In genomic region chr5:49990737-49991323, GRCm38 (mm10) we compare ENCODE assay signal across 13 mouse cellular contexts.
DNase-seq lines count a peak whose midpoint lies in the region; ATAC-seq lines count a peak whose summit lies in the region.
"Had no signal": no experiment of that assay in that cellular context is flagged by ENCODE, and none has a peak within 500 bp of the region (broad histone marks: within the 10 kb centered on the region; RNA-seq: fewer than 3 reads in every experiment).

No protein-coding gene starts in this region.

- DNase-seq in heart, postnatal 14 days: no peak
- peak; percentile 73 for DNase-seq in embryonic facial prominence, embryonic 14.5 days (ENCODE audit: low spot score)
- DNase-seq in lung, postnatal 25 days (ENCODE audit: low spot score): peak; percentile 66
- DNase-seq in hindbrain, embryonic 11.5 days (ENCODE audit: low spot score): no peak
- no peak for DNase-seq in thymus, postnatal 0 days (ENCODE audit: low spot score)
- DNase-seq in left cerebral cortex, postnatal 10 days (ENCODE audit: extremely low spot score in 1 of 2, low spot score in 2 of 2): no peak
- DNase-seq: cerebellum, adult 9-10 months; gastrocnemius, postnatal 14 days; kidney, adult 18-20 months; thymus, postnatal 14 days had no signal

- peak; percentile 52; the same call in 1 of the 2 replicates for ATAC-seq in heart, embryonic 16.5 days (replicated peaks; ENCODE audit: extremely low read depth, insufficient read depth, low FRiP score)
- 0 out of 2 replicates have a peak, but pooled peaks have one; percentile 30 for ATAC-seq in embryonic facial prominence, embryonic 14.5 days (ENCODE audit: low read depth)
- peak; percentile 60; the same call in 1 of the 2 replicates for ATAC-seq in limb, embryonic 13.5 days (ENCODE audit: low FRiP score, low read depth)
- ATAC-seq in hindbrain, embryonic 11.5 days (ENCODE audit: low FRiP score): no peak

- 71% methylated on average over 8 of the region's 8 CpGs for WGBS in heart, embryonic 16.5 days
- 78% methylated on average over 8 of the region's 8 CpGs for WGBS in embryonic facial prominence, embryonic 14.5 days
- WGBS in limb, embryonic 13.5 days: 78% methylated on average over 8 of the region's 8 CpGs
- 91% methylated on average over 8 of the region's 8 CpGs for WGBS in hindbrain, embryonic 11.5 days

- no peak overlapping the region for H3K27ac ChIP-seq in heart, embryonic 16.5 days (ENCODE audit: low read length)
- no peak overlapping the region for H3K27ac ChIP-seq in embryonic facial prominence, embryonic 14.5 days (replicated peaks; ENCODE audit: low read depth, low read length)
- peak overlapping the region; percentile 10; the same call in 1 of the 2 replicates for H3K27ac ChIP-seq in limb, embryonic 13.5 days
- no peak overlapping the region for H3K27ac ChIP-seq in hindbrain, embryonic 11.5 days (ENCODE audit: low read depth, low read length)
- H3K27ac ChIP-seq: layer of hippocampus, adult 2 months had no signal

- no peaks in the 10 kb centered on the region for H3K27me3 ChIP-seq in heart, embryonic 16.5 days (ENCODE audit: control insufficient read depth, insufficient read depth, low read length)
- H3K27me3 ChIP-seq in embryonic facial prominence, embryonic 14.5 days (replicated peaks; ENCODE audit: control insufficient read depth, insufficient read depth, low read length): no peaks in the 10 kb centered on the region
- H3K27me3 ChIP-seq in limb, embryonic 13.5 days: no peaks in the 10 kb centered on the region
- H3K27me3 ChIP-seq in hindbrain, embryonic 11.5 days (ENCODE audit: control insufficient read depth, insufficient read depth, low read length): no peaks in the 10 kb centered on the region

- intact Hi-C loops in heart, postnatal 14 days (cut with DNase I): no loop called here
- intact Hi-C loops in left cerebral cortex, postnatal 10 days (cut with DNase I): no loop called here

- H3K36me3 ChIP-seq in heart, embryonic 16.5 days (ENCODE audit: control insufficient read depth, insufficient read depth): peaks cover 9% of the 10 kb centered on the region; the same call in 1 of the 2 replicates
- H3K36me3 ChIP-seq in embryonic facial prominence, embryonic 14.5 days (ENCODE audit: control insufficient read depth, insufficient read depth, low read length): peaks cover 39% of the 10 kb centered on the region
- H3K36me3 ChIP-seq in limb, embryonic 13.5 days: peaks cover 46% of the 10 kb centered on the region
- H3K36me3 ChIP-seq in hindbrain, embryonic 11.5 days (ENCODE audit: control insufficient read depth, insufficient read depth, low read length): no peaks in the 10 kb centered on the region

- H3K4me1 ChIP-seq in heart, embryonic 16.5 days (ENCODE audit: control insufficient read depth, insufficient read depth, low read length): peaks cover 1% of the 10 kb centered on the region; the same call in 1 of the 2 replicates
- no peaks in the 10 kb centered on the region for H3K4me1 ChIP-seq in embryonic facial prominence, embryonic 14.5 days (ENCODE audit: control insufficient read depth, insufficient read depth, low read length)
- H3K4me1 ChIP-seq in limb, embryonic 13.5 days: peaks cover 16% of the 10 kb centered on the region
- no peaks in the 10 kb centered on the region for H3K4me1 ChIP-seq in hindbrain, embryonic 11.5 days (replicated peaks; ENCODE audit: control insufficient read depth, insufficient read depth, low read length)

- no peak overlapping the region for H3K4me2 ChIP-seq in heart, embryonic 16.5 days (ENCODE audit: low read depth, low read length)
- H3K4me2 ChIP-seq in embryonic facial prominence, embryonic 14.5 days (ENCODE audit: low read depth, low read length): no peak overlapping the region
- H3K4me2 ChIP-seq in limb, embryonic 13.5 days (replicated peaks): no peak overlapping the region
- H3K4me2 ChIP-seq in hindbrain, embryonic 11.5 days (replicated peaks; ENCODE audit: low read depth, low read length): no peak overlapping the region

- H3K9me3 ChIP-seq in heart, embryonic 16.5 days (replicated peaks; ENCODE audit: control insufficient read depth, low read length): no peaks in the 10 kb centered on the region
- no peaks in the 10 kb centered on the region for H3K9me3 ChIP-seq in embryonic facial prominence, embryonic 14.5 days (ENCODE audit: control insufficient read depth, low read length)
- H3K9me3 ChIP-seq in limb, embryonic 13.5 days: no peaks in the 10 kb centered on the region
- H3K9me3 ChIP-seq in hindbrain, embryonic 11.5 days (ENCODE audit: control insufficient read depth, low read length): no peaks in the 10 kb centered on the region

- H3K4me3 ChIP-seq in heart, embryonic 16.5 days (ENCODE audit: low read length): no peak overlapping the region
- no peak overlapping the region for H3K4me3 ChIP-seq in embryonic facial prominence, embryonic 14.5 days (ENCODE audit: low read depth, low read length)
- no peak overlapping the region for H3K4me3 ChIP-seq in limb, embryonic 13.5 days
- no peak overlapping the region for H3K4me3 ChIP-seq in hindbrain, embryonic 11.5 days (ENCODE audit: low read depth, low read length)
- H3K4me3 ChIP-seq: layer of hippocampus, adult 2 months had no signal

- H3K9ac ChIP-seq in heart, embryonic 16.5 days (ENCODE audit: low read length): no peak overlapping the region
- no peak overlapping the region for H3K9ac ChIP-seq in embryonic facial prominence, embryonic 14.5 days (ENCODE audit: low read depth, low read length)
- no peak overlapping the region for H3K9ac ChIP-seq in limb, embryonic 13.5 days
- H3K9ac ChIP-seq in hindbrain, embryonic 11.5 days (ENCODE audit: low read depth, low read length): no peak overlapping the region

Comparison
In these comparisons a context has a peak if more than half of its experiments do, and no peak if none do; other contexts are left out.
1. DNase-seq: peak in embryonic facial prominence, embryonic 14.5 days (single experiment) and lung, postnatal 25 days (single experiment); none in heart, postnatal 14 days (0 of 2), hindbrain, embryonic 11.5 days (single experiment), thymus, postnatal 0 days (single experiment) and left cerebral cortex, postnatal 10 days (0 of 2).